26 mouse cellular contexts compared by ENCODE assay signal in genomic region chr6:17508184-17508583, GRCm38 (mm10). TPM values are rescaled to one million over a fixed set of nuclear protein-coding genes. Genes with fewer than 3 reads are reported as not detected.
A peak's percentile ranks its signal among the peaks of the same experiment; 100 is the strongest.
DNase-seq lines count a peak whose midpoint lies in the region; ATAC-seq and TF ChIP-seq lines count a peak whose summit lies in the region.
"Had no signal": no experiment of that assay in that cellular context is flagged by ENCODE, and none has a peak within 500 bp of the region (broad histone marks: within the 10 kb centered on the region; RNA-seq: fewer than 3 reads in every experiment).

No protein-coding gene starts in this region.

- H3K4me1 ChIP-seq in lung, postnatal 0 days (ENCODE audit: insufficient read depth, low read depth, low read length), result no peaks in the 10 kb centered on the region; the same call in 1 of the 2 replicates
- H3K4me1 ChIP-seq in intestine, embryonic 15.5 days (replicated peaks), result 0 out of 2 replicates have a peak, but pooled peaks cover 4% of the 10 kb centered on the region
- H3K4me1 ChIP-seq in stomach, embryonic 16.5 days (ENCODE audit: control insufficient read depth, insufficient read depth, low read length), result no peaks in the 10 kb centered on the region
- H3K4me1 ChIP-seq in neural tube, embryonic 15.5 days, result no peaks in the 10 kb centered on the region
- H3K4me1 ChIP-seq: embryonic facial prominence, embryonic 12.5 days; embryonic facial prominence, embryonic 15.5 days; hindbrain, embryonic 12.5 days; hindbrain, embryonic 15.5 days had no signal

- H3K9ac ChIP-seq in lung, postnatal 0 days (replicated peaks; ENCODE audit: low read depth), result no peak overlapping the region
- no peak overlapping the region for H3K9ac ChIP-seq in intestine, embryonic 15.5 days
- no peak overlapping the region for H3K9ac ChIP-seq in stomach, embryonic 16.5 days (ENCODE audit: low read length)
- no peak overlapping the region for H3K9ac ChIP-seq in neural tube, embryonic 15.5 days (replicated peaks)
- H3K9ac ChIP-seq: embryonic facial prominence, embryonic 12.5 days; embryonic facial prominence, embryonic 15.5 days; forebrain, postnatal 0 days; hindbrain, embryonic 12.5 days; hindbrain, embryonic 15.5 days had no signal

- peak overlapping the region; percentile 2; the same call in 1 of the 2 replicates for H3K4me2 ChIP-seq in lung, postnatal 0 days (replicated peaks; ENCODE audit: low read depth, low read length)
- H3K4me2 ChIP-seq in intestine, embryonic 15.5 days (replicated peaks), result no peak overlapping the region
- H3K4me2 ChIP-seq in stomach, embryonic 16.5 days (ENCODE audit: low read depth, low read length), result no peak overlapping the region
- no peak overlapping the region for H3K4me2 ChIP-seq in neural tube, embryonic 15.5 days
- H3K4me2 ChIP-seq: embryonic facial prominence, embryonic 12.5 days; embryonic facial prominence, embryonic 15.5 days; heart, embryonic 11.5 days; hindbrain, embryonic 12.5 days; hindbrain, embryonic 15.5 days had no signal

- H3K36me3 ChIP-seq in lung, postnatal 0 days (ENCODE audit: insufficient read depth, low read length), result no peaks in the 10 kb centered on the region
- H3K36me3 ChIP-seq in intestine, embryonic 15.5 days, result no peaks in the 10 kb centered on the region
- no peaks in the 10 kb centered on the region for H3K36me3 ChIP-seq in stomach, embryonic 16.5 days (ENCODE audit: control insufficient read depth, insufficient read depth, low read length)
- no peaks in the 10 kb centered on the region for H3K36me3 ChIP-seq in neural tube, embryonic 15.5 days
- H3K36me3 ChIP-seq: embryonic facial prominence, embryonic 12.5 days; embryonic facial prominence, embryonic 15.5 days; G1E; hindbrain, embryonic 12.5 days; hindbrain, embryonic 15.5 days had no signal

- H3K9me3 ChIP-seq in lung, postnatal 0 days (ENCODE audit: low read length), result no peaks in the 10 kb centered on the region
- H3K9me3 ChIP-seq in intestine, embryonic 15.5 days, result no peaks in the 10 kb centered on the region
- H3K9me3 ChIP-seq in stomach, embryonic 16.5 days (replicated peaks; ENCODE audit: control insufficient read depth, low read length), result no peaks in the 10 kb centered on the region
- H3K9me3 ChIP-seq in neural tube, embryonic 15.5 days (replicated peaks), result no peaks in the 10 kb centered on the region
- H3K9me3 ChIP-seq: embryonic facial prominence, embryonic 12.5 days; embryonic facial prominence, embryonic 15.5 days; G1E; hindbrain, embryonic 12.5 days; hindbrain, embryonic 15.5 days had no signal

- no peak overlapping the region for H3K27ac ChIP-seq in lung, postnatal 0 days (ENCODE audit: low read length)
- H3K27ac ChIP-seq in intestine, embryonic 15.5 days, result no peak overlapping the region
- H3K27ac ChIP-seq in stomach, embryonic 16.5 days (ENCODE audit: low read length), result no peak overlapping the region
- no peak overlapping the region for H3K27ac ChIP-seq in neural tube, embryonic 15.5 days (replicated peaks)
- H3K27ac ChIP-seq: embryonic facial prominence, embryonic 12.5 days; embryonic facial prominence, embryonic 15.5 days; gastrocnemius, adult 2 months; hindbrain, embryonic 12.5 days; hindbrain, embryonic 15.5 days had no signal

- no peak for DNase-seq in lung, postnatal 0 days (ENCODE audit: low spot score)
- DNase-seq in lung, postnatal 25 days (ENCODE audit: low spot score), result no peak
- no peak for DNase-seq in right cerebral cortex, postnatal 25 days
- DNase-seq: adrenal gland, adult 2 months; adrenal gland, postnatal 14 days; B cell, adult 2 months; cerebellum, adult 11 months; cerebellum, adult 2 months; cerebellum, adult 9-11 months; cerebellum, postnatal 25 days; forebrain, postnatal 0 days; gastrocnemius, adult 2 months; gastrocnemius, postnatal 14 days; heart, adult 11 months had no signal

- no peak for TF ChIP-seq EP300 in lung, postnatal 0 days (IDR thresholded peaks at IDR 0.05)

- WGBS in lung, postnatal 0 days, result 44% methylated on average over 5 of the region's 5 CpGs
- 55% methylated on average over 5 of the region's 5 CpGs for WGBS in intestine, embryonic 15.5 days
- WGBS in stomach, embryonic 16.5 days, result 50% methylated on average over 5 of the region's 5 CpGs
- 82% methylated on average over 5 of the region's 5 CpGs for whole genome bisulfite sequencing in neural tube, embryonic 15.5 days

- TF ChIP-seq CTCF in lung, postnatal 0 days (IDR thresholded peaks at IDR 0.05), result no peak

- peak; percentile 6; the same call in 1 of the 2 replicates for ATAC-seq in lung, postnatal 0 days
- peak; percentile 52 for ATAC-seq in intestine, embryonic 15.5 days
- peak; percentile 54; the same call in 1 of the 2 replicates for ATAC-seq in stomach, embryonic 16.5 days (ENCODE audit: insufficient read depth, low FRiP score)
- no peak for ATAC-seq in neural tube, embryonic 15.5 days (ENCODE audit: low FRiP score)
- ATAC-seq: forebrain, embryonic 14.5 days; forebrain, postnatal 0 days; Patski had no signal

- no peaks in the 10 kb centered on the region for H3K27me3 ChIP-seq in lung, postnatal 0 days (replicated peaks; ENCODE audit: insufficient read depth, low read length)
- no peaks in the 10 kb centered on the region for H3K27me3 ChIP-seq in intestine, embryonic 15.5 days (replicated peaks)
- H3K27me3 ChIP-seq in stomach, embryonic 16.5 days (ENCODE audit: control insufficient read depth, insufficient read depth, low read length), result no peaks in the 10 kb centered on the region
- H3K27me3 ChIP-seq in neural tube, embryonic 15.5 days (replicated peaks), result no peaks in the 10 kb centered on the region
- H3K27me3 ChIP-seq: CH12.LX; embryonic facial prominence, embryonic 12.5 days; embryonic facial prominence, embryonic 15.5 days; hindbrain, embryonic 12.5 days; hindbrain, embryonic 15.5 days; Patski had no signal

- no peak overlapping the region for H3K4me3 ChIP-seq in lung, postnatal 0 days (ENCODE audit: low read depth, low read length)
- no peak overlapping the region for H3K4me3 ChIP-seq in intestine, embryonic 15.5 days (replicated peaks)
- H3K4me3 ChIP-seq in stomach, embryonic 16.5 days (replicated peaks; ENCODE audit: low read length), result no peak overlapping the region
- no peak overlapping the region for H3K4me3 ChIP-seq in neural tube, embryonic 15.5 days (replicated peaks)
- H3K4me3 ChIP-seq: embryonic facial prominence, embryonic 12.5 days; embryonic facial prominence, embryonic 15.5 days; gastrocnemius, adult 2 months; hindbrain, embryonic 12.5 days; hindbrain, embryonic 15.5 days had no signal

RNA-seq across cellular contexts. Expression of gene Met, which starts 44.6 kb away (rescaled TPM):
- 9.3 and 9.5 TPM in 2 replicates for polyA plus RNA-seq in lung, postnatal 0 days (2015; fragmentation: Nextera tagmentation; extraction: Ambion mirVana)
- polyA plus RNA-seq in intestine, embryonic 15.5 days (2015; fragmentation: Nextera tagmentation; extraction: Ambion mirVana), result 12.2 and 13.5 TPM in 2 replicates
- 12.3 and 13.4 TPM in 2 replicates for polyA plus RNA-seq in stomach, embryonic 16.5 days (2015; fragmentation: Nextera tagmentation; extraction: Ambion mirVana)
- polyA plus RNA-seq in neural tube, embryonic 15.5 days (2015; fragmentation: Nextera tagmentation; extraction: Ambion mirVana), result 2.7 and 3.2 TPM in 2 replicates
- polyA plus RNA-seq: G1E had no signal
